Mouse (Mus musculus) liver, adult 2 months (tissue): ENCODE measurements at regions not wholly inside any gene's neighbourhood (a gene's known extent, or its start where the extent isn't known, plus 50 kb on each side); places are given as distances from the start of the nearest gene placed in this dataset.

Experiments
- CTCF ChIP-seq: fragments of 200-500 bp; IDR thresholded peaks from 2 replicates; pipeline ENCODE4 v1.5.1; 2011; ENCODE audit warnings: low read depth, low read length, control low read depth
- POLR2A ChIP-seq: fragments of 200-500 bp; IDR thresholded peaks from 2 replicates; pipeline ENCODE4 v1.6.1; 2011; ENCODE audit warnings: low read length, control low read depth; ENCODE audit not compliant: insufficient read depth; ENCODE audit errors: extremely low read depth

DNA sequence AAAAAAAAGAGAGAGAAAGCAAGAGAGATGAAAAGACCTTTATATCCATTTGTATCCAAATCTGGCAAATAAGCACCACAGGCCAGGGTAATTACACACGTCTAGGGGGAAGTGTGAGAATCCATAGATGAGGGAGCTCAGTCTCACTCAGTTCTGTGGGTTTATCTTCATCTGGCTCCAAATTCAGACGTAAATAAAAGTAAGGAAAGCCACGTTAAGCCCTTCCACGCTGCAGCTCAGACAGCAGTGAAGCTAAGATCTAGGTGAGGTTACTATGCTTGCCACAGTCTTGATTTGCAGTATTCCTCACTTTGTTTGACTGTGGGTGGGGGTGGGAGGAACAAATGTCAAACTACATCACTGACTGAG is 481.1 kb upstream of the Nrsn1 start:
- TF ChIP-seq CTCF (no peak), POLR2A (no peak)
